In the genomic region with DNA sequence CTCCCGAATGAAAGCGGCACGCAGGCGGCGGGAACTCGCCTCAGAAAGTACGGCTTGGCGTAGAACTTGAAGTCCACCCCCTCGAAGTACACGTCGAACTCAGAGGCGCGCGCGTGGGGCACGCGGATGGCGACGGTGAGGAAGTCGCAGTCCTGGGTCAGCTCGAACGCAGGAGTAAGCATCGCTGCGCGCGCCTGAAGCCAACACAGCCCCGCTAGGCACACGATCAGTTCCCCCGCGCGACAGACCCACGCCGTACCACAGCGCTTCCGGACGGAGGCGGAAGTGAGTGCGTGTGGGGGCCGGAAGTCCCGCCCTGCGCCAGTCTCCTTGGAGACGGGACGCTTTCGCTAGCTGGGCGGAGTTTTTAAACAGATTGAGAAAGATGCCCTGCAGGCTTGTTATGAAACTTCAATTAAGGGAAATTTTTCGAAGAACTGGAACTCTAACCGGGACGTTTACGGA, we compare ENCODE assay signal across 8 mouse cellular contexts. TPM values are rescaled to one million over a fixed set of nuclear protein-coding genes. Genes with fewer than 3 reads are reported as not detected.
DNase-seq lines count a peak whose midpoint lies in the region; ATAC-seq and TF ChIP-seq lines count a peak whose summit lies in the region.

A gene (minus strand): TSS at position 278 of the 465 bp plus-strand sequence.

- peak; percentile 84 for ATAC-seq in Patski
- peak; percentile 95 for ATAC-seq in hindbrain, embryonic 13.5 days (ENCODE audit: low FRiP score)

- no peaks in the 10 kb centered on the region for H3K9me3 ChIP-seq in hindbrain, embryonic 13.5 days

- H3K4me1 ChIP-seq in hindbrain, embryonic 13.5 days (replicated peaks), result peaks cover 11% of the 10 kb centered on the region

- H3K9ac ChIP-seq in hindbrain, embryonic 13.5 days, result peak within 1 kb of the TSS; percentile 84

- H3K36me3 ChIP-seq in hindbrain, embryonic 13.5 days, result no peaks in the 10 kb centered on the region

- under 1% methylated on average over 49 of the region's 49 CpGs for WGBS in hindbrain, embryonic 13.5 days

- peak; percentile 56 for DNase-seq in Patski (ENCODE audit: low read depth, low spot score)
- DNase-seq in cerebellum, postnatal 14 days, result peak; percentile 91 to 93
- DNase-seq in frontal cortex, postnatal 14 days (ENCODE audit: low spot score in 2 of 2), result peak; percentile 67 to 73
- peak; percentile 71 to 80 for DNase-seq in layer of hippocampus, postnatal 25 days (ENCODE audit: extremely low spot score in 1 of 2, low spot score in 1 of 2)
- peak; percentile 91 for DNase-seq in lung, postnatal 25 days (ENCODE audit: low spot score)
- peak; percentile 93 for DNase-seq in retina, embryonic 14.5 days (ENCODE audit: low spot score)
- DNase-seq in thymus, postnatal 4 days, result peak; percentile 93

- H3K4me2 ChIP-seq in hindbrain, embryonic 13.5 days, result peak within 1 kb of the TSS; percentile 98

- peak within 1 kb of the TSS; percentile 86 for H3K4me3 ChIP-seq in hindbrain, embryonic 13.5 days

- no peaks in the 10 kb centered on the region for H3K27me3 ChIP-seq in Patski
- peaks cover 10% of the 10 kb centered on the region; the same call in 1 of the 2 replicates for H3K27me3 ChIP-seq in hindbrain, embryonic 13.5 days

- 0 out of 2 replicates have a peak within 1 kb of the TSS, but pooled peaks have one; percentile 40 for H3K27ac ChIP-seq in hindbrain, embryonic 13.5 days

- CTCF ChIA-PET in Patski (lab: Charles Lee), result interaction anchor here (0.6 to 3.3 kb wide), 4 partner anchors 8 to 209 kb away, joined by 3 to 13 read pairs (median 4); a partner anchor contains a TSS

- in situ Hi-C loops in Patski (cut with MboI; ENCODE audit: low pct_unique_long_range_greater_than_20kb), result loop anchor here (5.0 to 25.0 kb wide), 3 partner anchors 36 to 541 kb away; no protein-coding TSS in a partner anchor

- POLR2A ChIA-PET in Patski (lab: Charles Lee), result no interaction called here

- TF ChIP-seq CTCF in Patski (IDR thresholded peaks at IDR 0.05), result no peak

RNA-seq across cellular contexts. Expression of the gene that starts here (rescaled TPM):
- 14.4 TPM for polyA plus RNA-seq in Patski (2021)
- polyA plus RNA-seq in hindbrain, embryonic 13.5 days (2015; fragmentation: Nextera tagmentation; extraction: Ambion mirVana), result 10.7 and 10.9 TPM in 2 replicates
- total RNA-seq in layer of hippocampus, postnatal 25 days (2021), result 1 to 10 TPM; 4.9 to 5.9 TPM

Comparison
In these comparisons a context has a peak if more than half of its experiments do, and no peak if none do; other contexts are left out.
1. Peak in every context shown above with its lines: DNase-seq, ATAC-seq, H3K4me3 ChIP-seq and H3K27ac ChIP-seq.